Mouse (Mus musculus): ENCODE data around the gene Timm10. TPM values are rescaled to one million over a fixed set of nuclear protein-coding genes. Genes with fewer than 3 reads are reported as not detected.

The Timm10 gene
- polyA plus RNA-seq, 1 experiment from 2014 or later: 36.9 TPM

- 75% methylated on average over 6 of the region's 6 CpGs for WGBS
- Histone ChIP-seq H3K36me3 (ENCODE audit: control insufficient read depth, insufficient read depth, low read length) (no peaks in the 10 kb centered on the region), H3K4me3 (ENCODE audit: low read length) (no peak overlapping the region), H3K4me1 (replicated peaks; ENCODE audit: control insufficient read depth, insufficient read depth, low read length) (peaks cover 6% of the 10 kb centered on the region), H3K9me3 (ENCODE audit: control insufficient read depth, low read length) (no peaks in the 10 kb centered on the region), H3K27me3 (ENCODE audit: control insufficient read depth, insufficient read depth, low read depth, low read length) (no peaks in the 10 kb centered on the region), H3K27ac (ENCODE audit: low read length) (no peak overlapping the region), H3K9ac (ENCODE audit: low read length) (no peak overlapping the region), H3K4me2 (ENCODE audit: low read depth, low read length) (peak overlapping the region; percentile 63)
- peak; percentile 22; the same call in 1 of the 2 replicates for ATAC-seq (ENCODE audit: low read depth)
These were observed 16.3 kb upstream of the Timm10 start for GRCm38 (mm10) chr2:84810526-84810885.

GRCm38 (mm10) chr2:84810886-84811577 is 15.8 kb upstream of the Timm10 start:
- no peaks in the 10 kb centered on the region for H3K9me3 ChIP-seq (ENCODE audit: control insufficient read depth, low read length)
- H3K27me3 ChIP-seq (ENCODE audit: control insufficient read depth, insufficient read depth, low read depth, low read length): no peaks in the 10 kb centered on the region
- H3K4me2 ChIP-seq (ENCODE audit: low read depth, low read length): peak overlapping the region; percentile 63
- H3K36me3 ChIP-seq (ENCODE audit: control insufficient read depth, insufficient read depth, low read length): no peaks in the 10 kb centered on the region
- peak overlapping the region; percentile 40 for H3K4me3 ChIP-seq (ENCODE audit: low read length)
- H3K9ac ChIP-seq (ENCODE audit: low read length): peak overlapping the region; percentile 54
- H3K4me1 ChIP-seq (replicated peaks; ENCODE audit: control insufficient read depth, insufficient read depth, low read length): peaks cover 6% of the 10 kb centered on the region
- 23% methylated on average over 26 of the region's 26 CpGs for WGBS
- H3K27ac ChIP-seq (ENCODE audit: low read length): peak overlapping the region; percentile 29; the same call in 1 of the 2 replicates
- peak; percentile 84 for ATAC-seq (ENCODE audit: low read depth)

- Histone ChIP-seq H3K36me3 (ENCODE audit: control insufficient read depth, insufficient read depth, low read length) (no peaks in the 10 kb centered on the region), H3K27me3 (ENCODE audit: control insufficient read depth, insufficient read depth, low read depth, low read length) (no peaks in the 10 kb centered on the region), H3K4me2 (ENCODE audit: low read depth, low read length) (no peak overlapping the region), H3K9ac (ENCODE audit: low read length) (no peak overlapping the region), H3K27ac (ENCODE audit: low read length) (no peak overlapping the region), H3K9me3 (ENCODE audit: control insufficient read depth, low read length) (no peaks in the 10 kb centered on the region), H3K4me3 (ENCODE audit: low read length) (no peak overlapping the region), H3K4me1 (replicated peaks; ENCODE audit: control insufficient read depth, insufficient read depth, low read length) (peaks cover 6% of the 10 kb centered on the region)
- 35% methylated on average over 7 of the region's 7 CpGs for WGBS
- ATAC-seq (ENCODE audit: low read depth): 0 out of 2 replicates have a peak, but pooled peaks have one; percentile 15
These were observed 14.9 kb upstream of the Timm10 start for GRCm38 (mm10) chr2:84811880-84812279.

GRCm38 (mm10) chr2:84812676-84813075 is 14.1 kb upstream of the Timm10 start:
- Histone ChIP-seq H3K9me3 (ENCODE audit: control insufficient read depth, low read length) (no peaks in the 10 kb centered on the region), H3K4me1 (replicated peaks; ENCODE audit: control insufficient read depth, insufficient read depth, low read length) (peaks cover 6% of the 10 kb centered on the region), H3K27ac (ENCODE audit: low read length) (no peak overlapping the region), H3K9ac (ENCODE audit: low read length) (no peak overlapping the region), H3K4me3 (ENCODE audit: low read length) (no peak overlapping the region), H3K27me3 (ENCODE audit: control insufficient read depth, insufficient read depth, low read depth, low read length) (no peaks in the 10 kb centered on the region), H3K36me3 (ENCODE audit: control insufficient read depth, insufficient read depth, low read length) (no peaks in the 10 kb centered on the region), H3K4me2 (ENCODE audit: low read depth, low read length) (no peak overlapping the region)
- ATAC-seq (ENCODE audit: low read depth): no peak
- 81% methylated on average over 6 of the region's 6 CpGs for WGBS

GRCm38 (mm10) chr2:84819861-84820260 is 6.9 kb upstream of the Timm10 start:
- WGBS: 36% methylated on average over 3 of the region's 3 CpGs

GRCm38 (mm10) chr2:84822552-84822951 is 4.2 kb upstream of the Timm10 start, which contains the start of gene Smtnl1:
Smtnl1 (minus strand) TSS chr2:84822652.
- no peak for ATAC-seq (ENCODE audit: low read depth)
- peaks cover 4% of the 10 kb centered on the region for H3K4me1 ChIP-seq (replicated peaks; ENCODE audit: control insufficient read depth, insufficient read depth, low read length)
- no peak within 1 kb of the TSS for H3K27ac ChIP-seq (ENCODE audit: low read length)
- H3K36me3 ChIP-seq (ENCODE audit: control insufficient read depth, insufficient read depth, low read length): no peaks in the 10 kb centered on the region
- no peaks in the 10 kb centered on the region for H3K9me3 ChIP-seq (ENCODE audit: control insufficient read depth, low read length)
- H3K4me3 ChIP-seq (ENCODE audit: low read length): no peak within 1 kb of the TSS
- no peak within 1 kb of the TSS for H3K9ac ChIP-seq (ENCODE audit: low read length)
- peaks cover 5% of the 10 kb centered on the region; the same call in 1 of the 2 replicates for H3K27me3 ChIP-seq (ENCODE audit: control insufficient read depth, insufficient read depth, low read depth, low read length)
- 31% methylated on average over 13 of the region's 13 CpGs for WGBS
- H3K4me2 ChIP-seq (ENCODE audit: low read depth, low read length): no peak within 1 kb of the TSS

More at GRCm38 (mm10) chr2:84819861-84820260, 6.9 kb upstream of the Timm10 start:
- no peak overlapping the region for H3K4me2 ChIP-seq (ENCODE audit: low read depth, low read length)
- no peaks in the 10 kb centered on the region for H3K9me3 ChIP-seq (ENCODE audit: control insufficient read depth, low read length)
- H3K9ac ChIP-seq (ENCODE audit: low read length): no peak overlapping the region
- no peaks in the 10 kb centered on the region for H3K4me1 ChIP-seq (replicated peaks; ENCODE audit: control insufficient read depth, insufficient read depth, low read length)
- H3K27ac ChIP-seq (ENCODE audit: low read length): no peak overlapping the region
- no peak for ATAC-seq (ENCODE audit: low read depth)
- H3K27me3 ChIP-seq (ENCODE audit: control insufficient read depth, insufficient read depth, low read depth, low read length): peaks cover 5% of the 10 kb centered on the region; the same call in 1 of the 2 replicates
- no peak overlapping the region for H3K4me3 ChIP-seq (ENCODE audit: low read length)
- H3K36me3 ChIP-seq (ENCODE audit: control insufficient read depth, insufficient read depth, low read length): no peaks in the 10 kb centered on the region

- no peak overlapping the region for H3K9ac ChIP-seq (ENCODE audit: low read length)
- WGBS: 27% methylated on average over 2 of the region's 2 CpGs
- H3K9me3 ChIP-seq (ENCODE audit: control insufficient read depth, low read length): no peaks in the 10 kb centered on the region
- peaks cover 5% of the 10 kb centered on the region; the same call in 1 of the 2 replicates for H3K27me3 ChIP-seq (ENCODE audit: control insufficient read depth, insufficient read depth, low read depth, low read length)
- no peak overlapping the region for H3K27ac ChIP-seq (ENCODE audit: low read length)
- H3K4me3 ChIP-seq (ENCODE audit: low read length): no peak overlapping the region
- ATAC-seq (ENCODE audit: low read depth): no peak
- no peaks in the 10 kb centered on the region for H3K36me3 ChIP-seq (ENCODE audit: control insufficient read depth, insufficient read depth, low read length)
- H3K4me2 ChIP-seq (ENCODE audit: low read depth, low read length): no peak overlapping the region
- H3K4me1 ChIP-seq (replicated peaks; ENCODE audit: control insufficient read depth, insufficient read depth, low read length): peaks cover 10% of the 10 kb centered on the region
These were observed 3.6 kb upstream of the Timm10 start for GRCm38 (mm10) chr2:84823237-84823636.

GRCm38 (mm10) chr2:84827283-84827920 is 605 bp downstream of the Timm10 start:
- H3K36me3 ChIP-seq (ENCODE audit: control insufficient read depth, insufficient read depth, low read length): peaks cover 2% of the 10 kb centered on the region; the same call in 1 of the 2 replicates
- peak overlapping the region; percentile 85 for H3K4me3 ChIP-seq (ENCODE audit: low read length)
- peak overlapping the region; percentile 97 for H3K4me2 ChIP-seq (ENCODE audit: low read depth, low read length)
- peak; percentile 4; the same call in 1 of the 2 replicates for ATAC-seq (ENCODE audit: low read depth)
- peak overlapping the region; percentile 71 for H3K9ac ChIP-seq (ENCODE audit: low read length)
- H3K9me3 ChIP-seq (ENCODE audit: control insufficient read depth, low read length): no peaks in the 10 kb centered on the region
- under 1% methylated on average over 29 of the region's 29 CpGs for WGBS
- peaks cover 5% of the 10 kb centered on the region; the same call in 1 of the 2 replicates for H3K27me3 ChIP-seq (ENCODE audit: control insufficient read depth, insufficient read depth, low read depth, low read length)
- peak overlapping the region; percentile 12; the same call in 1 of the 2 replicates for H3K27ac ChIP-seq (ENCODE audit: low read length)
- H3K4me1 ChIP-seq (replicated peaks; ENCODE audit: control insufficient read depth, insufficient read depth, low read length): peaks cover 16% of the 10 kb centered on the region

- no peak overlapping the region for H3K4me2 ChIP-seq (ENCODE audit: low read depth, low read length)
- peaks cover 13% of the 10 kb centered on the region for H3K4me1 ChIP-seq (replicated peaks; ENCODE audit: control insufficient read depth, insufficient read depth, low read length)
- 17% methylated on average over 10 of the region's 10 CpGs for WGBS
- no peak overlapping the region for H3K9ac ChIP-seq (ENCODE audit: low read length)
- ATAC-seq (ENCODE audit: low read depth): peak; percentile 89
- H3K27me3 ChIP-seq (ENCODE audit: control insufficient read depth, insufficient read depth, low read depth, low read length): no peaks in the 10 kb centered on the region
- no peak overlapping the region for H3K4me3 ChIP-seq (ENCODE audit: low read length)
- no peaks in the 10 kb centered on the region for H3K9me3 ChIP-seq (ENCODE audit: control insufficient read depth, low read length)
- H3K27ac ChIP-seq (ENCODE audit: low read length): peak overlapping the region; percentile 43
- H3K36me3 ChIP-seq (ENCODE audit: control insufficient read depth, insufficient read depth, low read length): peaks cover 2% of the 10 kb centered on the region; the same call in 1 of the 2 replicates
These were observed 5.0 kb downstream of the Timm10 start for GRCm38 (mm10) chr2:84831666-84832391.
